Mouse (Mus musculus): ENCODE results near the gene Sec31a.
A peak's percentile ranks its signal among the peaks of the same experiment; 100 is the strongest.

Sec31a gene

GRCm38 (mm10) chr5:100408485-100408884 is 7.5 kb downstream of the Sec31a start:
- DNase-seq (ENCODE audit: low read depth), result no peak

GRCm38 (mm10) chr5:100396753-100397152 is 19.3 kb downstream of the Sec31a start:
- no peak for DNase-seq (ENCODE audit: low read depth)

- no peak for DNase-seq (ENCODE audit: low read depth)
Observed at GRCm38 (mm10) chr5:100393681-100394080, 22.4 kb downstream of the Sec31a start.

GRCm38 (mm10) chr5:100392436-100392955 is 23.5 kb downstream of the Sec31a start:
- DNase-seq (ENCODE audit: low read depth), result no peak

- DNase-seq (ENCODE audit: low read depth), result no peak
Observed at GRCm38 (mm10) chr5:100383782-100384510, 32.1 kb downstream of the Sec31a start.

GRCm38 (mm10) chr5:100381094-100381493 is 34.9 kb downstream of the Sec31a start:
- no peak for DNase-seq (ENCODE audit: low read depth)

GRCm38 (mm10) chr5:100380277-100380676 is 35.8 kb downstream of the Sec31a start:
- DNase-seq (ENCODE audit: low read depth), result no peak

GRCm38 (mm10) chr5:100378981-100379380 is 37.1 kb downstream of the Sec31a start:
- no peak for DNase-seq (ENCODE audit: low read depth)

GRCm38 (mm10) chr5:100378211-100378610 is 37.8 kb downstream of the Sec31a start:
- no peak for DNase-seq (ENCODE audit: low read depth)

- no peak for DNase-seq (ENCODE audit: low read depth)
Observed at GRCm38 (mm10) chr5:100377376-100377775, 38.7 kb downstream of the Sec31a start.

- DNase-seq (ENCODE audit: low read depth), result no peak
Observed at GRCm38 (mm10) chr5:100374703-100375102, 41.3 kb downstream of the Sec31a start.

GRCm38 (mm10) chr5:100373952-100374351 is 42.1 kb downstream of the Sec31a start:
- peak; percentile 50 for DNase-seq (ENCODE audit: low read depth)

- DNase-seq (ENCODE audit: low read depth), result no peak
Observed at GRCm38 (mm10) chr5:100370919-100371318, 45.1 kb downstream of the Sec31a start.

GRCm38 (mm10) chr5:100369825-100370459 is 46.1 kb downstream of the Sec31a start:
- DNase-seq (ENCODE audit: low read depth), result no peak

- no peak for DNase-seq (ENCODE audit: low read depth)
Observed at GRCm38 (mm10) chr5:100369093-100369492, 46.9 kb downstream of the Sec31a start.

- DNase-seq (ENCODE audit: low read depth), result no peak
Observed at GRCm38 (mm10) chr5:100368527-100368926, 47.5 kb downstream of the Sec31a start.

GRCm38 (mm10) chr5:100367051-100367450 is 49.0 kb downstream of the Sec31a start:
- no peak for DNase-seq (ENCODE audit: low read depth)

GRCm38 (mm10) chr5:100360296-100360695 is 55.7 kb downstream of the Sec31a start:
- DNase-seq (ENCODE audit: low read depth), result no peak

GRCm38 (mm10) chr5:100358334-100358733 is 57.7 kb downstream of the Sec31a start:
- no peak for DNase-seq (ENCODE audit: low read depth)

- no peak for DNase-seq (ENCODE audit: low read depth)
Observed at GRCm38 (mm10) chr5:100354644-100355043, 61.4 kb downstream of the Sec31a start.

- DNase-seq (ENCODE audit: low read depth), result no peak
Observed at GRCm38 (mm10) chr5:100352986-100353848, 62.8 kb downstream of the Sec31a start.

- no peak for DNase-seq (ENCODE audit: low read depth)
Observed at GRCm38 (mm10) chr5:100350907-100351456, 65.1 kb downstream of the Sec31a start.

Data from naive thymus-derived CD4-positive, alpha-beta T cell, adult 2 months (primary cell).